Comparison of ENCODE assay signal across 19 mouse cellular contexts in genomic region chr11:64754076-64754475, GRCm38 (mm10).
DNase-seq lines count a peak whose midpoint lies in the region.
"Had no signal": no experiment of that assay in that cellular context is flagged by ENCODE, and none has a peak within 500 bp of the region (broad histone marks: within the 10 kb centered on the region; RNA-seq: fewer than 3 reads in every experiment).

No protein-coding gene starts in this region.

- DNase-seq in embryo, embryonic 10 days (ENCODE audit: low spot score), result peak; percentile 56
- no peak for DNase-seq in embryo, embryonic 9.5 days (ENCODE audit: extremely low spot score)
- peak; percentile 29 to 38 for DNase-seq in thymus, postnatal 10 days (ENCODE audit: low spot score in 2 of 2)
- DNase-seq in thymus, adult 18-20 months, result no peak
- peak; percentile 48 for DNase-seq in mesoderm, embryonic 11.5 days (ENCODE audit: low read depth, low spot score)
- DNase-seq in B cell, adult 2 months, result no peak
- DNase-seq in right cerebral cortex, postnatal 36 days (ENCODE audit: low spot score in 2 of 2), result no peak
- DNase-seq: adrenal gland, postnatal 10 days; cerebellum, adult 11 months; cerebellum, adult 9-10 months; cerebellum, postnatal 36 days; gastrocnemius, postnatal 25 days; heart, adult 11 months; heart, postnatal 36 days; kidney, adult 9 months; kidney, postnatal 25 days; liver, embryonic 13.5 days; lung, adult 2 months; lung, postnatal 10 days had no signal

Comparison
In these comparisons a context has a peak if more than half of its experiments do, and no peak if none do; other contexts are left out.
1. DNase-seq: peak in embryo, embryonic 10 days (single experiment), thymus, postnatal 10 days (2 of 2) and mesoderm, embryonic 11.5 days (single experiment); none in embryo, embryonic 9.5 days (single experiment), thymus, adult 18-20 months (0 of 2), B cell, adult 2 months (0 of 2) and right cerebral cortex, postnatal 36 days (0 of 2).